Mouse (Mus musculus) MEL (cell line): ENCODE results near the gene Trappc12.

Experiments
- BHLHE40 ChIP-seq: IDR thresholded peaks from 2 replicates; pipeline ENCODE4 v1.6.1; 2012; ENCODE audit warnings: low read depth, mild to moderate bottlenecking, inconsistent platforms, low read length, improper control_type of control experiment, borderline replicate concordance
- CTCF ChIP-seq, 3 experiments: IDR thresholded peaks in 2 of 3; conservative IDR thresholded peaks in 1 of 3; 2 replicates each; pipeline ENCODE4 v1.5.1; 2011 to 2012; ENCODE audit warnings: low read length in 3 of 3, low read depth in 2 of 3, mild to moderate bottlenecking in 2 of 3, improper control_type of control experiment in 1 of 3, inconsistent platforms in 1 of 3, mixed read lengths in 1 of 3, moderate library complexity in 1 of 3; ENCODE audit not compliant: control insufficient read depth in 1 of 3, insufficient read depth in 1 of 3, poor library complexity in 1 of 3, severe bottlenecking in 1 of 3
- E2F4 ChIP-seq: IDR thresholded peaks from 2 replicates; pipeline ENCODE4 v1.6.1; 2011; ENCODE audit warnings: low read depth, low read length, improper control_type of control experiment, borderline replicate concordance
- POLR2A ChIP-seq, 2 experiments: IDR thresholded peaks; 2 replicates each; pipeline ENCODE4 v1.6.1; 2011 to 2012; ENCODE audit warnings: low read length in 2 of 2, mild to moderate bottlenecking in 2 of 2, control low read depth in 1 of 2, improper control_type of control experiment in 1 of 2, low read depth in 1 of 2, moderate library complexity in 1 of 2; ENCODE audit not compliant: control insufficient read depth in 1 of 2, insufficient read depth in 1 of 2, poor library complexity in 1 of 2
- RCOR1 ChIP-seq: IDR thresholded peaks from 2 replicates; pipeline ENCODE4 v1.6.1; 2012; ENCODE audit warnings: low read depth, mild to moderate bottlenecking, inconsistent platforms, low read length, improper control_type of control experiment
- SIN3A ChIP-seq: IDR thresholded peaks from 2 replicates; pipeline ENCODE4 v1.6.1; 2012; ENCODE audit warnings: low read length, improper control_type of control experiment, inconsistent platforms
- TAL1 ChIP-seq: IDR thresholded peaks from 2 replicates; pipeline ENCODE4 v1.6.1; 2012; ENCODE audit warnings: mild to moderate bottlenecking, inconsistent platforms, low read length, moderate library complexity, mixed read lengths
- TCF12 ChIP-seq: IDR thresholded peaks from 2 replicates; pipeline ENCODE4 v1.6.1; 2014; ENCODE audit warnings: low read depth, mild to moderate bottlenecking, inconsistent platforms, low read length, improper control_type of control experiment, moderate library complexity

DNA sequence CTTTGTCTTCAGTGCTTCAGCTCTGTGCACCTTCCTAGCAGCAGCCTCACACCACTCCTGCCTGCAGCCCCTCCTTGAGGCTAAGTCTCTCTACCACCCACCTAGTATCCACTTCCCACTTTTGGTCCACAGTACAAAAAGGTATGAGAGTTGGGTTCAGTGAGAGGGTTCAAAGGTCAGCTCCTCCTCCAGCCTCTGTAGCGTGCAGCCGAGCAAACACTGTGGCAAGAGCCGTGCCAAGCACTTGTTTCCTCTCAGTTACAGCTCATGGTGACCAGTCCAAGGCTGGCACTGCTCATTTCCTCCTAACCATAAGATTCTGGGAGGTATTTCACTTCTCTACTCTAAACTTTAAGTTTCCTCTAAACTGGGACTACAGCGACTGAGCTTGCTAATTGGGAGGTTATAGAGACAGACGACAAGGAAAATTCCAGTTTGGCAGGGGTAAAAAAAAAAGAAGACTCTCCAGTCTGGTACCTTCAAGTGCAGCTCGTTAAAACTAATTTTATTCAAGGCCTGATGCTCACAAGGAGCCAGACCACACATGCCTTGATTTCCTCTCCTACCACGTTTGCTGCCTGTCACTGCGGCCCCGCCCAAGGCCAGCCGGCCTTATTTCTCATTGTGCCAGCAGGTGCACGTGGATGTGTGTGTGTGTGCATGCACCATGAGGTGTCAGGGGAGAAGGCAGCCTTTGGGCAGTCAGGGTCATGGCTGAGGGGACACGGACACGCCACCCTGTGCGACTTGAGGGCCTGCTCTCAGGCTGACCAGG lies 52.3 kb downstream of the Trappc12 start:
- TF ChIP-seq TCF12 (no peak), CTCF (IDR thresholded peaks at IDR 0.05 in 2 of 3, conservative IDR thresholded peaks at IDR 0.05 in 1 of 3; ENCODE audit: control insufficient read depth in 1 of 3, insufficient read depth in 1 of 3, low read depth in 2 of 3, low read length in 3 of 3, poor library complexity in 1 of 3, severe bottlenecking in 1 of 3) (no peak), RCOR1 (no peak), POLR2A (IDR thresholded peaks at IDR 0.05; ENCODE audit: control insufficient read depth in 1 of 2, insufficient read depth in 1 of 2, low read depth in 1 of 2, low read length in 2 of 2, poor library complexity in 1 of 2) (no peak), SIN3A (no peak), E2F4 (no peak), TAL1 (no peak), BHLHE40 (no peak)
